Mouse (Mus musculus): ENCODE data around the gene Itga6. TPM values are rescaled to one million over a fixed set of nuclear protein-coding genes. Genes with fewer than 3 reads are reported as not detected.

Gene Itga6
- polyA plus RNA-seq, 1 experiment, result 0.03 TPM

GRCm38 (mm10) chr2:71814016-71814415 lies 68.6 kb downstream of the Itga6 start:
- no peak overlapping the region for H3K4me3 ChIP-seq (replicated peaks)
- H3K9me3 ChIP-seq (ENCODE audit: control insufficient read depth, low read length), result no peaks in the 10 kb centered on the region
- no peaks in the 10 kb centered on the region for H3K36me3 ChIP-seq (ENCODE audit: control insufficient read depth)
- TF ChIP-seq TAL1 (IDR thresholded peaks at IDR 0.05; ENCODE audit: low read length) (no peak), GATA1 (IDR thresholded peaks at IDR 0.05; ENCODE audit: low read length) (no peak)
- no peaks in the 10 kb centered on the region for H3K27me3 ChIP-seq (ENCODE audit: control insufficient read depth)
- peaks cover 10% of the 10 kb centered on the region for H3K4me1 ChIP-seq (ENCODE audit: control insufficient read depth)

GRCm38 (mm10) chr2:71815279-71815678 lies 69.9 kb downstream of the Itga6 start:
- Histone ChIP-seq H3K4me1 (ENCODE audit: control insufficient read depth) (peaks cover 6% of the 10 kb centered on the region), H3K36me3 (ENCODE audit: control insufficient read depth) (no peaks in the 10 kb centered on the region)
- TF ChIP-seq TAL1 (IDR thresholded peaks at IDR 0.05; ENCODE audit: low read length) (no peak), GATA1 (IDR thresholded peaks at IDR 0.05; ENCODE audit: low read length) (no peak)

GRCm38 (mm10) chr2:71816391-71817041 lies 71.1 kb downstream of the Itga6 start:
- H3K27me3 ChIP-seq (ENCODE audit: control insufficient read depth), result no peaks in the 10 kb centered on the region
- H3K4me1 ChIP-seq (ENCODE audit: control insufficient read depth), result peaks cover 6% of the 10 kb centered on the region
- no peaks in the 10 kb centered on the region for H3K36me3 ChIP-seq (ENCODE audit: control insufficient read depth)
- TF ChIP-seq GATA1 (IDR thresholded peaks at IDR 0.05; ENCODE audit: low read length) (no peak), TAL1 (IDR thresholded peaks at IDR 0.05; ENCODE audit: low read length) (no peak)
- no peak overlapping the region for H3K4me3 ChIP-seq (replicated peaks)
- no peaks in the 10 kb centered on the region for H3K9me3 ChIP-seq (ENCODE audit: control insufficient read depth, low read length)

More at GRCm38 (mm10) chr2:71815279-71815678, 69.9 kb downstream of the Itga6 start:
- H3K27me3 ChIP-seq (ENCODE audit: control insufficient read depth), result no peaks in the 10 kb centered on the region
- H3K9me3 ChIP-seq (ENCODE audit: control insufficient read depth, low read length), result no peaks in the 10 kb centered on the region
- no peak overlapping the region for H3K4me3 ChIP-seq (replicated peaks)

- Histone ChIP-seq H3K27me3 (ENCODE audit: control insufficient read depth) (no peaks in the 10 kb centered on the region), H3K9me3 (ENCODE audit: control insufficient read depth, low read length) (no peaks in the 10 kb centered on the region), H3K4me1 (ENCODE audit: control insufficient read depth) (no peaks in the 10 kb centered on the region), H3K4me3 (replicated peaks) (no peak overlapping the region), H3K36me3 (ENCODE audit: control insufficient read depth) (no peaks in the 10 kb centered on the region)
- no peak for TF ChIP-seq GATA1 (IDR thresholded peaks at IDR 0.05; ENCODE audit: low read length)
- no peak for TF ChIP-seq TAL1 (IDR thresholded peaks at IDR 0.05; ENCODE audit: low read length)
Observed at GRCm38 (mm10) chr2:71824146-71824545, 78.7 kb downstream of the Itga6 start.

- Histone ChIP-seq H3K4me3 (replicated peaks) (no peak overlapping the region), H3K36me3 (ENCODE audit: control insufficient read depth) (no peaks in the 10 kb centered on the region), H3K27me3 (ENCODE audit: control insufficient read depth) (no peaks in the 10 kb centered on the region), H3K4me1 (ENCODE audit: control insufficient read depth) (no peaks in the 10 kb centered on the region), H3K9me3 (ENCODE audit: control insufficient read depth, low read length) (no peaks in the 10 kb centered on the region)
- TF ChIP-seq TAL1 (IDR thresholded peaks at IDR 0.05; ENCODE audit: low read length) (no peak), GATA1 (IDR thresholded peaks at IDR 0.05; ENCODE audit: low read length) (no peak)
Observed at GRCm38 (mm10) chr2:71827711-71828110, 82.3 kb downstream of the Itga6 start.

GRCm38 (mm10) chr2:71828928-71829327 lies 83.5 kb downstream of the Itga6 start:
- no peaks in the 10 kb centered on the region for H3K36me3 ChIP-seq (ENCODE audit: control insufficient read depth)
- H3K4me3 ChIP-seq (replicated peaks), result no peak overlapping the region
- no peaks in the 10 kb centered on the region for H3K27me3 ChIP-seq (ENCODE audit: control insufficient read depth)
- no peak for TF ChIP-seq GATA1 (IDR thresholded peaks at IDR 0.05; ENCODE audit: low read length)
- TF ChIP-seq TAL1 (IDR thresholded peaks at IDR 0.05; ENCODE audit: low read length), result no peak
- no peaks in the 10 kb centered on the region for H3K9me3 ChIP-seq (ENCODE audit: control insufficient read depth, low read length)
- no peaks in the 10 kb centered on the region for H3K4me1 ChIP-seq (ENCODE audit: control insufficient read depth)

GRCm38 (mm10) chr2:71833626-71834025 lies 88.2 kb downstream of the Itga6 start:
- Histone ChIP-seq H3K4me3 (replicated peaks) (no peak overlapping the region), H3K4me1 (ENCODE audit: control insufficient read depth) (no peaks in the 10 kb centered on the region), H3K27me3 (ENCODE audit: control insufficient read depth) (no peaks in the 10 kb centered on the region), H3K9me3 (ENCODE audit: control insufficient read depth, low read length) (no peaks in the 10 kb centered on the region), H3K36me3 (ENCODE audit: control insufficient read depth) (no peaks in the 10 kb centered on the region)
- TF ChIP-seq GATA1 (IDR thresholded peaks at IDR 0.05; ENCODE audit: low read length) (no peak), TAL1 (IDR thresholded peaks at IDR 0.05; ENCODE audit: low read length) (no peak)

- H3K27me3 ChIP-seq (ENCODE audit: control insufficient read depth), result no peaks in the 10 kb centered on the region
- no peaks in the 10 kb centered on the region for H3K4me1 ChIP-seq (ENCODE audit: control insufficient read depth)
- H3K36me3 ChIP-seq (ENCODE audit: control insufficient read depth), result no peaks in the 10 kb centered on the region
- TF ChIP-seq TAL1 (IDR thresholded peaks at IDR 0.05; ENCODE audit: low read length) (no peak), GATA1 (IDR thresholded peaks at IDR 0.05; ENCODE audit: low read length) (no peak)
- no peak overlapping the region for H3K4me3 ChIP-seq (replicated peaks)
- no peaks in the 10 kb centered on the region for H3K9me3 ChIP-seq (ENCODE audit: control insufficient read depth, low read length)
Observed at GRCm38 (mm10) chr2:71834371-71834770, 89.0 kb downstream of the Itga6 start.

GRCm38 (mm10) chr2:71835556-71835955 lies 90.1 kb downstream of the Itga6 start:
- Histone ChIP-seq H3K36me3 (ENCODE audit: control insufficient read depth) (no peaks in the 10 kb centered on the region), H3K4me3 (replicated peaks) (no peak overlapping the region), H3K27me3 (ENCODE audit: control insufficient read depth) (no peaks in the 10 kb centered on the region), H3K4me1 (ENCODE audit: control insufficient read depth) (no peaks in the 10 kb centered on the region), H3K9me3 (ENCODE audit: control insufficient read depth, low read length) (no peaks in the 10 kb centered on the region)
- TF ChIP-seq GATA1 (IDR thresholded peaks at IDR 0.05; ENCODE audit: low read length), result no peak
- TF ChIP-seq TAL1 (IDR thresholded peaks at IDR 0.05; ENCODE audit: low read length), result no peak

GRCm38 (mm10) chr2:71836232-71836631 lies 90.8 kb downstream of the Itga6 start:
- no peaks in the 10 kb centered on the region for H3K9me3 ChIP-seq (ENCODE audit: control insufficient read depth, low read length)
- H3K36me3 ChIP-seq (ENCODE audit: control insufficient read depth), result no peaks in the 10 kb centered on the region
- no peaks in the 10 kb centered on the region for H3K4me1 ChIP-seq (ENCODE audit: control insufficient read depth)
- TF ChIP-seq GATA1 (IDR thresholded peaks at IDR 0.05; ENCODE audit: low read length) (no peak), TAL1 (IDR thresholded peaks at IDR 0.05; ENCODE audit: low read length) (no peak)
- H3K4me3 ChIP-seq (replicated peaks), result no peak overlapping the region
- no peaks in the 10 kb centered on the region for H3K27me3 ChIP-seq (ENCODE audit: control insufficient read depth)
